Mouse (Mus musculus) liver, postnatal 0 days (tissue): ENCODE measurements around the gene Slc10a3.

Experiments
- CTCF ChIP-seq: sonication (generic); IDR thresholded peaks from 2 replicates; pipeline ENCODE4 v1.5.1; 2016; ENCODE audit warnings: antibody characterized with exemption, low read depth
- EP300 ChIP-seq: IDR thresholded peaks from 2 replicates; pipeline ENCODE4 v1.6.1; 2016; ENCODE audit warnings: antibody characterized with exemption, low read depth, mild to moderate bottlenecking

DNA sequence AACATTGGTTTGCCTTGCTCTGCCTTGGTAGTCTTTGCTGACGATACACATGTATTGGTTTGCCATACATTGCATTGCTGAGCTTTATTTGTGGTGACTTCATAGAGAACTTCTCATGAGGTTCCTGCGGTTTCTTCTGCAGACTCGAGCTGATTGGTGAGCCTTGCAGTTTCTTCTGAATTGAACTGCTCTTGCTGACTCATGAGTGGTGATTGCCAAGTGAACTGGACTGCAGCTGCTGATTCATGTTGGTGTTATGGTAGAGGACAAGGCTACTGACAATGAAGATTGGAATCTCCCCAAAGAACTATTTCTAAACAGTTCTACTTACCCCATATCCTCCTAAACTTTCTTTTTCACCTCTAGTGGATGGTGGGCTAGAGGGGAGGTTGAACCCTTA, 27.0 kb upstream of the Slc10a3 start:
- no peak for TF ChIP-seq EP300
- no peak for TF ChIP-seq CTCF
